Mouse (Mus musculus) gastrocnemius, adult 18-20 months (tissue): ENCODE data around the gene Cela2a. TPM values are rescaled to one million over a fixed set of nuclear protein-coding genes. Genes with fewer than 3 reads are reported as not detected.

Experiments used
- DNase-seq: peaks from one replicate; pipeline ENCODE4 v3.0.0; 2021; ENCODE audit warnings: low spot score
- total RNA-seq, 2 experiments: library from RNA; stranded (reverse); gene quantifications; 2 replicates each; pipeline ENCODE4 v1.2.3; 2021

The Cela2a gene
- total RNA-seq, 2 experiments from 2014 or later: 0.78 TPM; not detected in 1

DNA sequence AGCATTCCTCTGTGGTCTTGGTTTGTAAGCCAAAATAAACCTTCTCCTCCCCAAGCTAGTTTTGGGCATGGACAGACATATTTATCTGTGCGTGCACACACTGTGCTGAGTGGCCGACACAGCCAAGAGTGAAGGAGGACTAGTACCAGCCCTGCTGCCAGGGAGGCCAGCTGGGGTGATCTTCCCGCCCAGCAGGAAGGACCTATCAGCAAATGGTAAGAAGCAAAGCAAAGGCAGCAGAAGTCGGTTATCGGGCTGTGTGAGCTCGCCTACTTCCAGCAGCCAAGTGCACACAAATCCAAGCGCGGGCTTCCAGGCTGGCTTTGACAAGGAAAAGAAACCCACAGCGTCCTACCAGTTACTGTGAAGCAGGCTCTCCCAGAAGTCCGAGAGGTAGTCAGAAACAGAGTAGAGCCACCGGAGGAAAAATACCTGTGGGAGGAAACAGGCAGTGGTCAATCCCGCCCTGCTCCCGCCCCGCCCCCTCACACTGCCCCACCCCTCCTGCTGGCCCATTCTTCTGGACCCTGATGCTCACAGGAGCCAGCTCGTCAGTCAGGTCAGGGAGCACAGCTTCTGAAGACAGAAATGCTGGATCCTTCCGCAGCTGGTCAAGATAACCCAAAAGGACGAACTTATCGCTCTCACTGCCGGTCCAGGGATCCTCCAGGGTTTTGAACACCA is 58.5 kb downstream of the Cela2a start:
- DNase-seq: no peak

- no peak for DNase-seq
Observed at GRCm38 (mm10) chr4:141766668-141767352, 59.1 kb downstream of the Cela2a start.

GRCm38 (mm10) chr4:141766316-141766667 is 59.7 kb downstream of the Cela2a start:
- no peak for DNase-seq

DNA sequence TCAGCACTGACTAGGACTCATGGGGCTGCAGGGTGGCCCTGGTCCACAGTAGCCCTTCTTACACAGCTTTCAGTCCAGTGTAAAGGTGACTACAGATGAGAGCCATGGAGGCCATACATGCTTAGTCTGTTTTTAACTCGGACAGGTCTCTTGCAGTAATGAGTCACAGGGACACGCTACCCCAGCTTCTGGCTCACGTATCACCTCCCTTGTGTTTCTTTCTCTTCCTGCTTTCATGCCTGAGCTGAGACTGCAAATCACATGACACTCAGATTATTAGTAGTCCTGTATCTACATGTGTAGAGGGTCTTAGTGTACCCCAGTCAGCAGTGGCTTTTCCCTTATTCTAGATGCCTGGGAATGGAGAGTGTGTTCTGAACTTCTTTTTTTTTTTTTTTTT is 61.0 kb downstream of the Cela2a start:
- DNase-seq: no peak

Other genes with a start within 250 kb of the Cela2a start
- gene Fblim1, start 220.1 kb downstream of the Cela2a start, total RNA-seq: 1 to 10 TPM in 1 of 2 experiments, under 1 TPM in 1; 0.90 to 1.1 TPM
- under 1 TPM; 0.55 to 0.62 TPM for gene Tmem82, start 207.5 kb downstream of the Cela2a start, total RNA-seq
- gene Slc25a34, start 202.3 kb downstream of the Cela2a start, total RNA-seq: 10 to 100 TPM; 13.3 to 15.7 TPM
- gene Plekhm2, start 161.3 kb downstream of the Cela2a start, total RNA-seq: 10 to 100 TPM; 28.9 to 34.5 TPM
- 1 to 10 TPM; 4.1 to 5.2 TPM for gene Rsc1a1, start 140.6 kb downstream of the Cela2a start, total RNA-seq
- 10 to 100 TPM; 57.5 to 62.5 TPM for gene Ddi2, start 102.7 kb downstream of the Cela2a start, total RNA-seq
- not detected for gene Agmat, start 79.5 kb downstream of the Cela2a start, total RNA-seq
- gene Dnajc16, start 35.2 kb downstream of the Cela2a start, total RNA-seq: 10 to 100 TPM; 13.2 to 13.3 TPM
- gene Casp9, start 32.5 kb downstream of the Cela2a start, total RNA-seq: 1 to 10 TPM; 2.4 TPM
- not detected for gene Ctrc, start 20.2 kb upstream of the Cela2a start, total RNA-seq
- gene Efhd2, start 48.8 kb upstream of the Cela2a start, total RNA-seq: 1 to 10 TPM; 2.8 to 4.7 TPM
- not detected for gene Fhad1, start 188.9 kb upstream of the Cela2a start, total RNA-seq